Mouse (Mus musculus) cerebellum, adult 18-20 months (tissue): ENCODE measurements around the gene Slc36a3.
"Not testable (repeated sequence)": the region's sequence is repeated elsewhere in the genome, so short reads cannot be mapped to it uniquely, and the experiment has no call there.

Experiments
- DNase-seq, 2 experiments: peaks; one replicate each; pipeline ENCODE4 v3.0.0; 2021

Slc36a3 gene

DNA sequence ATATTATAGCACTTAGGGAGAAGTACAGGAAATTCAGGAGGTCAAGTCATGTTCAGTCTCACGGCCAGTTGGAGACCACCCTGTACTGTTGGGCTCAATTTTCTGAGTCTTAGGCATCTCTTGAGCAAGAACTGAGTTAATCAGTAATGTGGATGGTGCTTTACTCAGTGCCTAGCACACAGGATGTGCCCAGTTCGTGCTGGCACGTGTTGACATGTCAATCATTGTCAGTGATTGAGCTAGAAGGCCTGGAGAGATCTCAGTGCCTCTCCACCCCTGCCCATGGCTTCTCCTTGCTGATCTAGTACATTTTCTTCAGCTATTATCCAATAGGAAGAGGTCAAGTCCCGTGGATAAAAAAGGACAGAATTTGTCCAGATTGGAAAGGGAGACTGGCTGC, 46.1 kb downstream of the Slc36a3 start:
- no peak for DNase-seq

DNA sequence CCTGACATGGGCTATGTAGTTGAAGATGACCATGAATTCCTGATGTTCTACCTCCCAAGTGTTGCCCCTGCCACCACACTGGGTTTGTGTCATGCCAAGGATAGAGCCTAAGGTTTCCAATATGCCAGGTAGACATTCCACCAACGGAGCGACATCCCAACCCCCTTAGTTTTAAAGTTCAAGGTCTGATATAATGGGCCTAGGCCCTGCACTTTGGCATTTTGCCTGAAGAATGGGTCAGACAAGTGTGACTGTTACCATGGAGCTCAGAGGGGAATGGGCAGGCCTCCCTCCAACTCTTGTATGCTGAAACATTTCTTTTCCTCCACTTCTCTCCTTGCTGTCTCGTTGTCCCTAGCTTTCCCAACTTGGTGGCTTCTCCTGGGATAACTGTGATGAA, 48.3 kb downstream of the Slc36a3 start:
- no peak for DNase-seq

GRCm38 (mm10) chr11:55102015-55102414, 49.5 kb downstream of the Slc36a3 start:
- DNase-seq, result no peak

DNA sequence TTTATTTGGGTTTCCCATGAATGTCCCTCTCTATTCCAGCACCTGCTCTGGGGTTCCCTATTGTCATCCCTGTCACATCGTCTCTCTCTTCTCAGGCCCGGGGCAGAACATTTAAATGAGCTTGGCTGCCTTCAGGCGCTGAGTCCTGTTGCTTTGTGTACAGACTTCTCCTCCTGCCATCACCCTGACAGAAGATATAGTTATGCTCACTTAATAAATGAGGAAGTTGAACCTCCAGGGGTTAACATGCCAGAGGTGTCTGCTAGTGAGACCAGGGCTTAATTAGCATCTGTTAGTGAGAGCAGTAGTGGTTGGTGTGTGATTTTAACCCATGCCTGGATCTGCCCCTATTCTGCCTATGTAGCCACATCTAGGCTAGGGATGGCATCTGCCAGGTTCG, 51.6 kb downstream of the Slc36a3 start:
- DNase-seq, result no peak

DNA sequence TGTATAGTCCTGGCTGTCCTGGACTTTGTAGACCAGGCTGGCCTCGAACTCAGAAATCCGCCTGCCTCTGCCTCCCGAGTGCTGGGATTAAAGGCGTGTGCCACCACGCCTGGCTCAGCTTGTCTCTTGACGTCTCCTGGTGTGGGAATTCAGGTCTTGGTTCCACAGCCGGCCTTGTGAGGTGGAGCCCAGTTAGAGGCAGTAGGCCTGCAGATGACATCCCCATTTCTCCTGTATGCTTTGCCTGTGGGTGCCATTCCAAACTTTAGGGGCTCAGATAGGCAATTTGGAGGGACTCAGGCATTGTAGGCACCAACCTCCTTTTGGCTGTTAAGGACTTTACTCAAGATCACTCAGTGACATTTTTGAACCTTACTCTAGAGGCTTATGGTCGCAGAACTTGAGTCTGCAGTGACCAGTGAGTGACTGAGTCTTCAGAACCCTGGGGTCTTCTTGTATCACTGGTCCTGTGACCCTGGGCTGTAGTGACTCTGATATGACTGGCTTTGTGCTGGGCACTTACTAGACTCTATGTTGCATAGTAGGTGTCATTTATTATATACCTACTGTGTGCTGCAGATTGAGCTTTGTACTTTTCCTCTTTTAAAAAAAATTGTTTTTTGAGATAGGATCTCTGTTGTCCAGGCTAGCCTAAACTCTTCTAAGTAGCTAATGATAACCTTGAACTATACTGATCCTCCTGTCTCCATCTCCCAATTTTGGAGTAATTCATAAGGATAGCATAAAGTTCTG, 52.3 kb downstream of the Slc36a3 start:
- no peak for DNase-seq

DNA sequence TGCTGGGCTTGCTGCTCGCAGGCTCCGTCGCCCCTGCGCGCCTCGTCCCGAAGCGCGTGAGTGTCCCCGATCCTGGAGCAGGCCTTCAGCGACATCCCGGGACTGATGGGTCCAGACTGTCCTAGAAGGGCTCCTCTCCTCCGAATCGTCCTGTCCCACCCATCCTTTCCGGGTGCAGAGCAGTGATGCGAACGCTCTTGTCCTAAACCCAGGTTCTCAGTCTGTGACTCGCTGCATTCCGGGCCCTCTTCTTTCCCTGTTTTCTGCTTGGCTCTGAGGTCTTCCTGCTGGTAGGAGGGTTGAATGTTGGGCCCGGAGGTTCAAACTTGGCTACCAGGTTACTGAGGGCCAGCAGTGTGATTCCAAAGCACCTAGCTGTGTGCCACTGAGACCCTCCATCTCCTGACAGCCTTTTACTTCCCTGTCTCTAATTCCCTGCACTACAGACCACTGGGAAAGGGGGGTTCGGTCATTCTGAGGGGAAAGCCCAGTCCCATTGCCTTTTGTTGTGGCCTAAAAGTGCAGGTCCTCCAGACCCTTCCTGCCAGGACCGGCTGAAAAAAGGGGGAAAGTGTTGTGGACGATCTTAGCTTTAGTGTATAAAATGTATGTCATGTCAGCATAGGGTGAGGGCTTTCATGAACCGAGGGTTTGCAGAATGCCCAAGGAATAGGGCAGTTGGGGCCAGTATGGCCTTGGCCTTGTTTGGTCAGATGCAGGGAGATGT, 53.2 kb downstream of the Slc36a3 start:
- no peak for DNase-seq

DNA sequence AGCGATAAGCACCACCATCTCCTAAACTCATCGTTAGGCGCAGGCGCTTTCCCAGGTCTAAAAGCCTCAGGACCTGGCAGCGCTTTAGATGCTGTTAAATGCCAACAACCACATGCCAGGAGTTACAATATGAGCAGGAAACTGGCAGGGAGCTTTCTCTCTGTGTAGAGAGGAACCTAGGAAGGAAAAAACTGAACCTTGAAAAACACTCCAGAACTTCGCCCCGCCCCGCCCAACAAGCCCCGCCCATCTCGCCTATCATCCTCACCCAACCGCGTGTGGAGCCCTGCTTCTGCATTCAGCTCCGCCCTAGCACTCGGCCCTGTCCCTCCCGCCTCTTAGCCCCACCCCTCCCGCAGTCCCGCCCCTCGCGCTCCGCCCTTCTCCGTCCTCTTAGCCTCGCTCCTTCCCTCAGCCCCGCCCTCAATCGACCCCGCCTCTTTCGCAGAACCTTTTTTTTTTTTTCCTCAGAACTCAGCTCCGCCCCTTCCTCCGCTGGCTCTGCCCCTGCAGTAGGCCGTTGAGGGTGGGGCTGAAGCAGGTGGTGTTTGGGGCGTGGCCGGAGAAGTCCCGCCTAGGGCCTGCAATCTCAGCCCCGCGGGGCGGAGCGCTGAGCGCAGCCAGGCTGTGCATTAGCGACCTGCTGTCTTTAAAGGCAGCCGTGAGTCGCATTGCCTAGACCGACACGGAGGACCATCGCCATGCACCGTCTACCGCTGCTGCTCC, 53.9 kb downstream of the Slc36a3 start, which contains the start of gene Gm2a:
Gene Gm2a (plus strand): TSS at position 653 of the 726 bp plus-strand sequence.
- peak; percentile 94 to 98 for DNase-seq

DNA sequence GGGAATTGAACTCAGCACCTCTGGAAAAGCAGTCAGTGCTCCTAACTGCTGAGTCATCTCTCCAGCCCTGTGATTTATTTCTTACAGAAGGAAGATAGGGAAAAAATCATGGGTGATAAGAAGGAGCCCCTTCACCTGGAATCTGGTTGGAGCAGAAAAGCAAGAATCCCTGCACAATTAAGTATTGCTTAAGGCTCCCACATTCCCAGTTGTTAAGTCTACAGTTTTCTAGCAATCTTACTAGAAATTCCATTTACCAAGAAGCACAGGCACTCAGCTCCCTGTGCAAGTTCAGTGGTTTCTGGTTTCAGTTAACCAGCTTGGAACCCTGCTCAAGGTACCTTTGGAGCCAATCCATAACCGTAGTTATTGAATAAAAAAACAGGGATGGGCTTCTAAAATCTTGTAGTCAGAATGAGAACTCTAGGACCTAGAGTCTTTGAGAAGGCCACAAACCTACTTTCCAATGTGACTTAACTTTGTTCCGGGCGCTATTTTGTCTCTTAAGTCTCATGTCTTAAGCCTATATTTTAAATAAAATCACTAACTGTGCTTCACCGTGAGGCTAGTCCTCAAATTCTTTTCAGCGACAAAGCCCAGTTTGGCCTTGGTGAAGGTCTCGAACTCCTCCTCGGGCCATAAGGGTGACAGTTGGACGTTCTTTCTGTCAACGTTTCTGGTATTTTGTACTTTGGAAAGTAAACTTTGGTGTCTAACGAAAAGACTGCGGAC, 54.6 kb downstream of the Slc36a3 start:
- no peak for DNase-seq

- not testable (repeated sequence) for DNase-seq
Observed at GRCm38 (mm10) chr11:55096296-55096695, 55.2 kb downstream of the Slc36a3 start.

DNA sequence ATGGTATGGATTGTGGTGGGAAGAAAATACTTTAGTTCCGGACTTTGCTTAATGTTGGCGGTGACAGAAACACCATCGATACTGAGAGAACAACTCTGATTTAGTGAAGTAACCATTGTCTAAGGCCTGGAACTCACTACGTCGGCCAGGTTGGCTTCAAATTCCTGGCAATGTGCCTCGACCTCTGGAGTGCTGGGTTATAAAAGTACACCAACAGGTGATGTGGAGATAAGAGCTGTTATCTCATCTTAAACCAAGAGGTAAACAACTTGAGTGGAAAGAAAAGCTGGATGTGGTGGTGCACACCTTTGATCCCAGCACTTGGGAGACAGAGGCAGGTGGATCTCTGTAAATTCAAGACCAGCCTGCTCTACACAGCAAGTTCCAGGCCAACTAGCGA, 58.4 kb downstream of the Slc36a3 start:
- no peak for DNase-seq

GRCm38 (mm10) chr11:55089892-55090291, 61.6 kb downstream of the Slc36a3 start:
- no peak for DNase-seq

DNA sequence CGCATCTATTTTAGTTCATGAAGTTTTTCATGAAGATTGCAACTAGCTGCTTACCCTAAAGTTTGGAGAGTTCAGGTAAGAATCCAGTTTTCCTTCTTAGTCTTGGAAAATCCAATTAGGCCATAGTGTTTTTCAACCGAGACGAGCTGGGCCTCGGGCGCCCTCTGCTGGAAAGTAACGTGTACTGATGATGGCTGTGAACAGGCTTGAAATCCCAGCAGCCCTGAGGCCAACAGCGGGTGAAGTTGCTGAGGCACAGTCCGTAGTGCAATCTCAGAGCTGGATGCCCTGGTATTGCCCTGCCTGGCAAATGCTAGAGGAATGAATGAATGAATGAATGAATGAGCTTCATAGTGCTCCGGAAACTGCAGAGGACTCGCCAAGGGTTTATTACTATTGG, 64.5 kb downstream of the Slc36a3 start:
- peak; percentile 73 to 87 for DNase-seq

DNA sequence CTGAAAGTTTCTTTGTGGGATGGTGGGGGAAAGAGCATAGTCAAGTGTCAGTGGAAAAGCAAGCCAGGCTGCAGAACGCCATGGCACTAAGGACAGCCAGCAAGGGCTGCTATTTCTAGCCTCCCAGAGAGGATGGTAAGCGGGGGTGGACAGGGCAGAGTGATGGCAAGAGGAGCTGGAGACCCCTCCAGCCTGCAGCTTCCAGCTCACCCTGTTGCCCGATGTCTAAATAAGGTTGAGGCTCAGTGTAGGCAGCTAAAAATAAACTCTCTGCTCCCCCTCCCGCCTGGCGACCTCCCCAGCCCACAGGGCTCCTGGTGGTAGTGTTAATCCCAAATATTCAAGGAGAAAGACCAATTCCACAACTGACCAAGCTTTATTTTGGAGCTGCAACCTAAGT, 66.1 kb downstream of the Slc36a3 start:
- DNase-seq, result no peak

- DNase-seq, result no peak
Observed at GRCm38 (mm10) chr11:55084629-55085028, 66.9 kb downstream of the Slc36a3 start.

- DNase-seq, result no peak
Observed at GRCm38 (mm10) chr11:55081206-55081605, 70.3 kb downstream of the Slc36a3 start.

DNA sequence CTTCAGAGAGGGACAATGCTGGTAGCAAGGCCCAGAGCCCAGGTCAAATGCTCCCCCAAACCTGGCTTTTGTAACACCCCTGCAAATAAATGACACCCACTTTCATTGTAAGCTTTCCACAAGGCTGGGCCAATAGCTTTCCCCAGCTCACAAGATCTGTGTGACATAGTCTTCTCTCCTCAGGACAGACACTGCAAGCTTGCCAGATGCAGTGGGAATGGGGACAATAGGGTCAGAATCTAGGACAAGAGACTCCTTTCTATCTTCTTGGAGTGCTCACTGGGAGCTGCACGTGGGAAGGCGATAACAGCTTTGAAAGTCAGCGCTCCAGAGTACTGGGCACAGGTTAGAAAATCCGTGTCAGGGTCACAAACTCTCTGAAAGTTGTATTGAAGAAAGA, 72.3 kb downstream of the Slc36a3 start:
- DNase-seq, result no peak

GRCm38 (mm10) chr11:55078502-55078901, 73.0 kb downstream of the Slc36a3 start:
- peak in 1 of 2 experiments; percentile 26 for DNase-seq

- peak; percentile 69 to 71 for DNase-seq
Observed at GRCm38 (mm10) chr11:55077331-55078231, 73.9 kb downstream of the Slc36a3 start, which contains the start of gene Ccdc69. Gene Ccdc69 (minus strand): TSS chr11:55078131.

- DNase-seq, result no peak
Observed at GRCm38 (mm10) chr11:55076234-55076633, 75.3 kb downstream of the Slc36a3 start.

DNA sequence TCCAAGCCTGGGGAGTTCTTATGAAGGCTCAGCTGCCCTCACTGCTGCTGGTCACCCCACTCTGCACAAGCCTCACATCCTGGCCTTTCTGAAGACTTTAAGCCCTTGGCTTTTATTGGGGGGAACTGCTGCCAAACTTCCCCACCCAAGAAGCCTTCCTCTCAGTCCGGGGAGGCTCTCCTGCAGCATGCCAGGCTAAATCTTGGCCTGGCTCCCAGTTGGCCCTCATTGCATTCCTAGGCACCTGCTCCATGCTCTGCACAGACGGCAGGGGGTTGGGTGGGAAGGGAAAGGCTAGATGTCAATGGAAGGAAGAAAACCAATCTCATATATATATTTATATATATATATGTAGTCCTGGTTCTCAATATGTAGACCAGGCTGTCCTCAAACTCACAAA, 75.9 kb downstream of the Slc36a3 start:
- peak; percentile 78 to 79 for DNase-seq
